Mouse (Mus musculus): Measurements from ENCODE around the gene Bloc1s1. TPM values are rescaled to one million over a fixed set of nuclear protein-coding genes. Genes with fewer than 3 reads are reported as not detected.

Gene Bloc1s1
- polyA plus RNA-seq (2016; fragmentation: Nextera tagmentation; extraction: Ambion mirVana) = 227 and 233 TPM in 2 replicates

DNA sequence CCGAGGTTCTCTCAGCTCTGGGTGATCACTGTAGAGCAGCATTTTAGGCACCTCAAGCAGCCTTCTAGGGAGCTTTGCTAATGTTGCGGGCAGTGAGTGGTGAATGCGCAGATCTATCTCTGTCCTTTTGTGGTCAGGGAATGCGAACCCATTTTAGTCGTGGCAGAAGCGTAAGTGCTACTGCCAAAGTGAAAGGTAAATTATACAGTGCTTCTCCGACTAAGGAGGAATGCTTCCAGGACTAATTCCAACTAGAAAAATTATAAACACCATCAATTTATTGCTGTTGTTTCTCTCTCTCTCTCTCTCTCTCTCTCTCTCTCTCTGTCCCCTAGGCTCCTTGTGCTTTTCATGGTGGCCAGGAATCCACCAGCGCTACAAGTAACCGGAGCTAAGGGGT is at the start of gene Bloc1s1:
TSS of gene Bloc1s1 (minus strand) at position 101 of the 400 bp plus-strand sequence.
- H3K4me2 ChIP-seq (replicated peaks) = peak within 1 kb of the TSS; percentile 67
- H3K4me3 ChIP-seq = peak within 1 kb of the TSS; percentile 84
- ATAC-seq (ENCODE audit: low FRiP score, low read depth) = no peak
- H3K4me1 ChIP-seq = peaks cover 31% of the 10 kb centered on the region
- no peaks in the 10 kb centered on the region for H3K36me3 ChIP-seq
- H3K9me3 ChIP-seq = no peaks in the 10 kb centered on the region
- WGBS = 69% methylated on average over 9 of the region's 9 CpGs
- H3K27me3 ChIP-seq (replicated peaks) = peaks cover 8% of the 10 kb centered on the region
- H3K9ac ChIP-seq = peak within 1 kb of the TSS; percentile 76
- H3K27ac ChIP-seq = peak within 1 kb of the TSS; percentile 78

DNA sequence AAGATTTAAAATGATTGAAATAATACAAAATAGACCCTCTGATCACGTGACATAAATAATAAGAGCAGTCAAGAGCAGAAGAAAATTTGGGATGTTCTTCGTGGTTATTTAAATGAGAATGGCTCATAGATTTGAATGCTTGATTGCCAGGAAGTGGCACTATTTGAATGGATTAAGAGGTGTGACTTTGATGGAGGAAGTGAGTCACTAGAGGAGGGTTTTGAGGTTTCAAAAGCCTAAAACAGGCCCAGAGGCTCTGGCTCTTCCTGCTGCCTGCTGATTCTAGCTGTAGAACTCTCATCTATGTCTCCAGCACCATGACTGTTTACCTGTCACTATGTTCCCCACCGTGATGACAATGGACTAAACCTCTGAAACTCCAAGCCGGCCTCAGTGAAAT is 49.0 kb upstream of the Bloc1s1 start:
- no peaks in the 10 kb centered on the region for H3K36me3 ChIP-seq
- no peak overlapping the region for H3K9ac ChIP-seq
- H3K4me2 ChIP-seq (replicated peaks) = no peak overlapping the region
- WGBS = 81% methylated on average over 4 of the region's 4 CpGs
- no peak overlapping the region for H3K27ac ChIP-seq
- ATAC-seq (ENCODE audit: low FRiP score, low read depth) = no peak
- no peak overlapping the region for H3K4me3 ChIP-seq
- no peaks in the 10 kb centered on the region for H3K9me3 ChIP-seq
- no peaks in the 10 kb centered on the region for H3K27me3 ChIP-seq (replicated peaks)
- H3K4me1 ChIP-seq = no peaks in the 10 kb centered on the region

DNA sequence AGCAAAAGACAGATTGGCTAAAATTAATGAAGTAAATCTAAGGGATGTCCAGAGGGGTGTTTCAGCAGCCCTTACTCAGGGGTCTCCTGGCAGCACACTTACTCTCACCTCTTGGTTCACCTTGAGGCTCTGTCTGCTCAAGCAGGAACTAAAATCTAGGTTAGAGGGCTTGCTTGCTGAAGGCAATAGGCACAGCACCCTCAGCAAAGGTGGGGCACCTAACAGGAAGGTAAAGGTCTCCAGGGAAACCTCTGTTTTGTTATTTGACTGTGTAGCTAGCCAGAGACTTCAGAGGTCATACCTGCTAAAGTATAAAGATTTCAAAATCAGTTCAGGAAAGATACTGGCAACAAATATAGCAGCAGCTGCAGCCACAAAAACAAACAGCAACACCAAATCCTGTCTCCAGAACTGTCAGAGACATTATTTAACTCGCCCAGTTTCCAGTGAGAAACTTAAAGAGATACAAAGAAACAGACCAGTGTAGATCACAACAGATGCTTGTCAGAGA is 47.0 kb upstream of the Bloc1s1 start:
- Histone ChIP-seq H3K27me3 (replicated peaks) (no peaks in the 10 kb centered on the region), H3K9ac (no peak overlapping the region), H3K9me3 (no peaks in the 10 kb centered on the region), H3K4me2 (replicated peaks) (no peak overlapping the region), H3K4me3 (no peak overlapping the region), H3K27ac (no peak overlapping the region), H3K36me3 (no peaks in the 10 kb centered on the region), H3K4me1 (no peaks in the 10 kb centered on the region)
- ATAC-seq (ENCODE audit: low FRiP score, low read depth) = no peak
- 53% methylated on average over 1 of the region's 1 CpGs for whole genome bisulfite sequencing

DNA sequence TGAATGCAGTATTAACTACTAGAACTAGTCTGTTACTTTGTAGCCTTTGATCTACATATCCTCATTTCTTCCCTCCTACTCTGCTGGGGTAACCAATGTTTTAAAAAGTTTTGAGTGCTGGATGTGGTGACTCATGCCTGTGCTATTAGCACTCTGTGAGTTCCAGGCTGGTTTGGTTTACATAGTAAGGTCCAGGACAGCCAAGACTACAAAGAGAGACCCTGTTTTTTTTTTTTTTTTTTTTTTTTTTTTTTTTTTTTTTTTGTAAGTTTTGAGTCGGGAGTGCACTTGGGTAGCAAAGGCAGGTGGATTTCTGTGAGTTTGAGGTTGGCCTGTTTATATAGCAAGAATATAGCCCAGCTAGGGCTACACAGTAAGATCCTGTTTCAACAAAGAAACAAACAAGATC is 44.5 kb upstream of the Bloc1s1 start:
- 44% methylated on average over 1 of the region's 1 CpGs for WGBS
- ATAC-seq (ENCODE audit: low FRiP score, low read depth) = no peak
- Histone ChIP-seq H3K4me1 (no peaks in the 10 kb centered on the region), H3K36me3 (no peaks in the 10 kb centered on the region), H3K4me3 (no peak overlapping the region), H3K27me3 (replicated peaks) (no peaks in the 10 kb centered on the region), H3K27ac (no peak overlapping the region), H3K4me2 (replicated peaks) (no peak overlapping the region), H3K9ac (no peak overlapping the region), H3K9me3 (no peaks in the 10 kb centered on the region)

DNA sequence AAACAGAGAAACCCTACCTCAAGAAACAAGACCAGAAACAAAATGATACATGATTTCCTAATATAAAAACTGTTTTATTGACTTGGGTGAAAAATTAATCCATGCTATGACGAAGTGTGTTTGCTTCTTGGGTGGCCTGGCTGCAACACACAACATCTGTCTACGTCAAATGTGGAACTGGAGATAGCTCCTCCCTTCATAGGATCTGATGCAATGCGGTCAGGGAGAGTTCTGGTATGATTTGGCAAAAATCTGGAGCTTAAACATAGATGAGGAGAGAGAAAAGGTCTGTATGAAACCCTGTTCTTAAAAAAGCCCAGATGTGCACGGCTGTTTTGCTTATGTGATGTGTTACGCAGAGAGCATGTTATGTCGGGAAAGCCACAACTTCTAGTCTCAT is 42.0 kb upstream of the Bloc1s1 start:
- H3K36me3 ChIP-seq = no peaks in the 10 kb centered on the region
- 91% methylated on average over 6 of the region's 6 CpGs for WGBS

GRCm38 (mm10) chr10:128964961-128965360 is 41.1 kb upstream of the Bloc1s1 start:
- Histone ChIP-seq H3K4me1 (no peaks in the 10 kb centered on the region), H3K9ac (no peak overlapping the region), H3K27ac (no peak overlapping the region), H3K4me2 (replicated peaks) (no peak overlapping the region), H3K9me3 (no peaks in the 10 kb centered on the region), H3K4me3 (no peak overlapping the region), H3K27me3 (replicated peaks) (no peaks in the 10 kb centered on the region), H3K36me3 (no peaks in the 10 kb centered on the region)
- WGBS = 73% methylated on average over 2 of the region's 2 CpGs
- no peak for ATAC-seq (ENCODE audit: low FRiP score, low read depth)

More for the DNA sequence above, 42.0 kb upstream of the Bloc1s1 start:
- no peak for ATAC-seq (ENCODE audit: low FRiP score, low read depth)
- Histone ChIP-seq H3K4me1 (no peaks in the 10 kb centered on the region), H3K4me2 (replicated peaks) (no peak overlapping the region), H3K9me3 (no peaks in the 10 kb centered on the region), H3K4me3 (no peak overlapping the region), H3K9ac (no peak overlapping the region), H3K27me3 (replicated peaks) (no peaks in the 10 kb centered on the region), H3K27ac (no peak overlapping the region)

- no peaks in the 10 kb centered on the region for H3K9me3 ChIP-seq
- no peak within 1 kb of the TSS for H3K4me3 ChIP-seq
- H3K4me1 ChIP-seq = no peaks in the 10 kb centered on the region
- no peak within 1 kb of the TSS for H3K4me2 ChIP-seq (replicated peaks)
- H3K9ac ChIP-seq = no peak within 1 kb of the TSS
- no peak for ATAC-seq (ENCODE audit: low FRiP score, low read depth)
- no peaks in the 10 kb centered on the region for H3K27me3 ChIP-seq (replicated peaks)
- 84% methylated on average over 12 of the region's 12 CpGs for WGBS
- no peak within 1 kb of the TSS for H3K27ac ChIP-seq
- no peaks in the 10 kb centered on the region for H3K36me3 ChIP-seq
Measured at GRCm38 (mm10) chr10:128960590-128961584, 37.1 kb upstream of the Bloc1s1 start, which contains the start of gene Mettl7b. Mettl7b (minus strand) TSS chr10:128960988.

- 78% methylated on average over 4 of the region's 4 CpGs for WGBS
- Histone ChIP-seq H3K4me2 (replicated peaks) (no peak overlapping the region), H3K9me3 (no peaks in the 10 kb centered on the region), H3K27ac (no peak overlapping the region), H3K9ac (no peak overlapping the region), H3K36me3 (no peaks in the 10 kb centered on the region), H3K4me3 (no peak overlapping the region), H3K27me3 (replicated peaks) (no peaks in the 10 kb centered on the region), H3K4me1 (no peaks in the 10 kb centered on the region)
- ATAC-seq (ENCODE audit: low FRiP score, low read depth) = no peak
Measured at GRCm38 (mm10) chr10:128960142-128960541, 36.3 kb upstream of the Bloc1s1 start.

GRCm38 (mm10) chr10:128958340-128958739 is 34.5 kb upstream of the Bloc1s1 start:
- H3K9ac ChIP-seq = no peak overlapping the region
- H3K36me3 ChIP-seq = no peaks in the 10 kb centered on the region
- H3K4me3 ChIP-seq = no peak overlapping the region
- no peak overlapping the region for H3K4me2 ChIP-seq (replicated peaks)
- no peak overlapping the region for H3K27ac ChIP-seq
- H3K4me1 ChIP-seq = no peaks in the 10 kb centered on the region
- no peaks in the 10 kb centered on the region for H3K9me3 ChIP-seq
- ATAC-seq (ENCODE audit: low FRiP score, low read depth) = no peak
- no peaks in the 10 kb centered on the region for H3K27me3 ChIP-seq (replicated peaks)
- 81% methylated on average over 10 of the region's 10 CpGs for WGBS

DNA sequence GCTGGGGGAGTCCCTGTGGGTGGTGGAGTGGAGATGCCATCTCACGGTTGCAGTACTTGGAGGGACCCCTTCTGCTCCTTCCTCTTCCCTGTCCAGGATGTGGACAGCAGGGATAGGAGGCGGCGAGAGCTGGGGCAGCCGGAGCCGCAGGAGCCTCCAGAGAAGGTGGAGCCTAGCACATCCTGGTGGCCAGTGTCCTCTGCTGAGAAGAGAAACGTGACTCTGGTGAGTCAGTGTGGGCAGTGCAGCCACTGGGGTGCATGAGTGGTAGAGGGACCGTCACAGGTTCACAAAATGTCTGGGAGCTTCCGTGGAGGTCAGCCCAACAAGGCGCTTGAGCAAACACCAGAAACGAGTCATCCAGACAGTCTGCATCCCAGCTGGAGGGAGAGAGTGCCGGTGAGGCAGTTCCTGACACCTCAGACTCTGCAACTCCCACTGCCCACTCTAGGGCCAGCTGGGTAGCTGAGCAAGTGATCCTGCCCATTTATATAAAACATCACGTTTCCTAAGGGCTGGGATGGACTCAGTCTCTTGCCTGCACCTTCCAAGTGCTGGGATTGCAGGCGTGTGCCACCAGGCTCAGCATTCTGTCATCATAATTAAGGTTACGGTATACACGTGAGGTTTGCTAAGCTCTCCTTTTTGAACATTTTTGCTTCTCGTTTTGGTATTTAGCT is 26.5 kb upstream of the Bloc1s1 start:
- no peak for ATAC-seq (ENCODE audit: low FRiP score, low read depth)
- WGBS = 75% methylated on average over 16 of the region's 16 CpGs
- H3K27me3 ChIP-seq (replicated peaks) = no peaks in the 10 kb centered on the region
- no peak overlapping the region for H3K27ac ChIP-seq
- no peaks in the 10 kb centered on the region for H3K9me3 ChIP-seq
- H3K36me3 ChIP-seq = no peaks in the 10 kb centered on the region
- no peak overlapping the region for H3K9ac ChIP-seq
- H3K4me3 ChIP-seq = no peak overlapping the region
- no peak overlapping the region for H3K4me2 ChIP-seq (replicated peaks)
- H3K4me1 ChIP-seq = no peaks in the 10 kb centered on the region

GRCm38 (mm10) chr10:128947496-128947895 is 23.7 kb upstream of the Bloc1s1 start:
- no peak for ATAC-seq (ENCODE audit: low FRiP score, low read depth)
- Histone ChIP-seq H3K9me3 (no peaks in the 10 kb centered on the region), H3K4me3 (no peak overlapping the region), H3K36me3 (no peaks in the 10 kb centered on the region), H3K4me2 (replicated peaks) (no peak overlapping the region), H3K4me1 (no peaks in the 10 kb centered on the region), H3K27ac (no peak overlapping the region), H3K27me3 (replicated peaks) (no peaks in the 10 kb centered on the region), H3K9ac (no peak overlapping the region)
- 88% methylated on average over 4 of the region's 4 CpGs for WGBS

- ATAC-seq (ENCODE audit: low FRiP score, low read depth) = no peak
- no peak overlapping the region for H3K4me3 ChIP-seq
- no peaks in the 10 kb centered on the region for H3K4me1 ChIP-seq
- no peaks in the 10 kb centered on the region for H3K9me3 ChIP-seq
- H3K4me2 ChIP-seq (replicated peaks) = no peak overlapping the region
- H3K27ac ChIP-seq = no peak overlapping the region
- no peak overlapping the region for H3K9ac ChIP-seq
- H3K27me3 ChIP-seq (replicated peaks) = no peaks in the 10 kb centered on the region
- no peaks in the 10 kb centered on the region for H3K36me3 ChIP-seq
- 22% methylated on average over 3 of the region's 3 CpGs for WGBS
Measured at GRCm38 (mm10) chr10:128945675-128946074, 21.8 kb upstream of the Bloc1s1 start.

Data from neural tube, embryonic 12.5 days (tissue).